Mouse (Mus musculus): ENCODE data around the gene Trcg1.

Trcg1 gene

GRCm38 (mm10) chr9:57261913-57262794 is 25.8 kb downstream of the Trcg1 start, which contains the start of gene 1700017B05Rik:
TSS of gene 1700017B05Rik (minus strand) at chr9:57262612.
- DNase-seq (ENCODE audit: extremely low read depth, low read depth): no peak

DNA sequence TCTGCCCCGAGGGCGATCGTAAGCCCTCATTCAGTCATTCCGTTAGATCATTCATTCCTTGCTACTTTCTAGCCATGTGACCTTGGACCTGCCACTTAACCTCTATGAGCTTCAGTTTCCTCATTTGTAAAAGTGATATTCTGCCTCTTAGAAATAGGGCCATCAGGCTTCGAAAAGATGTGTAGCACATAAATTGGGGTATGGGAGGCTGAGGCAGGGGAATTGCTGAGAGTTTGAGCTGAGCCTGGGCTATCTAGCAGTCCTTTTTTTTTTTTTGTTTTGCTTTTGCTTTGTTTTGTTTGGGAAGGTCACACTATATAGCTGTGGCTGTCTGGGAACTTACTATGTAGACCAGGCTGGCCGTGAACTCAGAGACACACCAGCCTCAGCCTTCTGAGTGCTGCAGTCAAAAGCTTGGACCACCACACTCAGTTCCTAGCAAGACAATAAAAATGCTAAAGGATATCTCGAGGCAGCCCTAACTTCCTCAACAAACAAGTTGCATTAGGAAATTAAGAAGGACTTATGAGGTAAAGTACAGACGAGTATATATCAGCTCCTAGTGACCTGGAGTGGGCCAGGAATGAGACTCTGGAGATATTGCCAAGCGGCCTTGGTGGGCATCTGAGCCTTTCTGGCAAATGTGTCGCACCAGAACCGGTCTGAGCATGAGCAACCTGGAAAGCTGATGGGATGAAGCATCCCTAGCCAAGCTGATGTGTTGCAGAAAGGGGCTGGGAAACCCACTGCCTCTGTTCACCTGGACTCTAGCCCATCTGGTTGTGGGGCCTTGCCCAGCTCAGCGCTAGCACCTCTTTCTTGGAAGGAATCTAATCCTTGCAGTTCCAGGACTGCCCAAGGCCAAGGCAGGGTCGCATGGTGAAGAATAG is 26.7 kb downstream of the Trcg1 start:
- peak; percentile 64 for DNase-seq (ENCODE audit: extremely low read depth, low read depth)

DNA sequence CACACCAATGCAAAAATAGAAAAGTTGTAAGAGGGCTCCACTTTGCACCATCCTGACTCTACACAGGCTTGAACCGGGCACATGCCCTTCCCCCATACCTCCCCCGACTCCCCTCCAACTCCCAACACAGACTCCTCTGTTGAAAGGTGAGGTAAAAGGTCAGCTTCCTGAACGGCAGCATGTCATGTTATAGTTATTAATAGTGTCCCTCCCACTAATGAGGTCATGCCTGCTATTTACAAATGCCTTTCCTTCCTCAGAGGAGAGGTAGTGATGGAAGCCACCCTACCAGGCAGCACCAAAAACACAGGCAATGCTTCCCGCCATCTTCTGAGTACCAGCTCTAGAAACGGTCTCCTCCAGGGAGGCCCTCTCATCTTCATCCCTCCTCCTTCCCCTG is 28.8 kb downstream of the Trcg1 start:
- no peak for DNase-seq (ENCODE audit: extremely low read depth, low read depth)

DNA sequence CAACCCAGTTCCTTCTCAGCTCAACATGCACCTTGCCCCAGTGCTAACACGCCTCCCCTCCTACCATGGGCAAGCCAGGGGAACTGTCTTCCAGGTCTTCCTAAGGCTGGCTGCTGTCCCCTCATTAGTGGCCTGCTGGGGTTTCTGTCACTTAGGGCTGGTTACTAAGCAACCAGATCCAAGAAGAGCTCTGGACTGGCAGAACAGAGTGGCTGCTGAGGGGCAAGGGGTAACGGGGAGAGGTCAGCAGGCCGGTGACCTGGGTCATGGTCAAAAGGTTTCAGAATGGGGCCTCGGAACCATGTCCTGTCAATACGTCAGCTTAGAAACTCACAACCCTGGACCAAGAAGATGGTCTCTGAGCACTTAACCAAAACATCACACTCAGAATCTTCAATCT is 31.1 kb downstream of the Trcg1 start:
- DNase-seq (ENCODE audit: extremely low read depth, low read depth): no peak

- DNase-seq (ENCODE audit: extremely low read depth, low read depth): no peak
Measured at GRCm38 (mm10) chr9:57268078-57268477, 31.7 kb downstream of the Trcg1 start.

- no peak for DNase-seq (ENCODE audit: extremely low read depth, low read depth)
Measured at GRCm38 (mm10) chr9:57268575-57268974, 32.2 kb downstream of the Trcg1 start.

GRCm38 (mm10) chr9:57269384-57269783 is 33.0 kb downstream of the Trcg1 start:
- no peak for DNase-seq (ENCODE audit: extremely low read depth, low read depth)

DNA sequence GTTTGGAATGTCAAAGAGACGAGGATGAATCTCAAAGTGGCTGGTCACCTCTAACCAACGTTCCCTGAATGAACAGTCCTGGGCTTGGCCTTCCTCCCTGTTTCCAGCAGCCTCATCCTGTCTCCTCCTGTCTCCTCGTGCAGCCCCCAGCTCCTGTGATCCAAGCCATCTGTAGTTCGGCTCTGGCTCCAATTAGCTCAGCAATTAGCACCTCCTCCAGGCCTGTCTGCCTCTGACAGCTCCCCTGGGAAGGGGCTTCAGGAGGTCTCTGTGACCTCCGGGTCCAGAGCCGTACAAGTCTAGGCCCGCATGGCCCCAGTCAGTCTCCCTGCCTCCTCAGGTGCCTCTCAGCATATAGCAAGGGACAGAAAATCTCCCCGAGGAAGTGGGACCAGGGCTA is 34.0 kb downstream of the Trcg1 start:
- DNase-seq (ENCODE audit: extremely low read depth, low read depth): no peak

DNA sequence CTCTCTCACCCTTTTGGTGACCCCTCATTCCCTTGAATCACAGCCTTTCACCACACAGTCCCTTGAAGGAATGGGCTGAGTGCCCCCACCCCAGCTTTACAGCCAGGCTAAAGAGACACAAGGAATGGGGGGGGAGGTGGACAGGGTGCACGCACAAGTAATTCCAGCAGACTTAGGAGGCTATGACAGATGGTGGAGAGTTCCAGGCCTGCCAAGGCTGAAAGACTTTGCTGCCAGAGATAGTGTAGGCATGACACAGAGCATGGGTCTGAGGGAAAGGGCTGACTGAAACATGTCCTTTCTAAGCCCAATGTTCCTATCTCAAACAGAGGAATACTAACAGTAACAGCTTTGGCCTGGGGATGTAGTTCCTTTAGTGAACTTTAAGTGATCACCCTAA is 34.7 kb downstream of the Trcg1 start:
- no peak for DNase-seq (ENCODE audit: extremely low read depth, low read depth)

DNA sequence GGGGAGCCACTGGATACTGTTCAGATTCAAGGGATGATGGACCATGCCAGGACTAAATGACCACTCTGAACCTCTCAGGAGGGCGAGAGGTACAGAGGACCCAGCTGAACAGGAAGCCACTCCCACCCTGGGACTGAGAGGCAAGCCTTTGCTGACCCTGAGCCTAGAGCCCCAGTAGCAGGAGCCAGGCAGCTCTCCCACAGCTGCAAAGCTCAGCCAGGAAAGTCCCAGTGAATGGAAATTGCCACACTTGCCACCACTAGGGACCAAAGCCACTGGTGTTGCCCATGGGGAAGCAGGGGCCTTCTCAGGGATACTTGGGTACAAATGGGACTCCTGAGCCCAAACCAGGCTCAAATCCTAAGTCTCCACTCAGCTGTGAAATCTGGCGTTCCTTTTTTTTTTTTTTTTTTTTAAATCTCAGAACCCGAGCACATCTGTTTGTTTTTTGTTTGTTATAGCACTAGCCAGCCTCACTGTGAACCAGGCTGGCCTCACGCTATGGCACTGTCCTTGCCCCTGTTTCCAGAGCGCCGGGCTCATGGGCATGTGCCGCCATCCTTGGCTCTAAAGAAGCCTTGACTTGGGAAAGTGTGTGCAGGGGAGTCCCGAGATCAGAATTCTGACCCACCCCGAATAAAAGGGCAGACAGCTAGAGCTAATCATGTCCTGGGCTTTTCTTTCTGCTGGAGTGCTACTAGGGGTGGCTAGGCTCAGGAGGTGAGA is 35.6 kb downstream of the Trcg1 start:
- DNase-seq (ENCODE audit: extremely low read depth, low read depth): no peak

- no peak for DNase-seq (ENCODE audit: extremely low read depth, low read depth)
Measured at GRCm38 (mm10) chr9:57272902-57273804, 36.8 kb downstream of the Trcg1 start.

DNA sequence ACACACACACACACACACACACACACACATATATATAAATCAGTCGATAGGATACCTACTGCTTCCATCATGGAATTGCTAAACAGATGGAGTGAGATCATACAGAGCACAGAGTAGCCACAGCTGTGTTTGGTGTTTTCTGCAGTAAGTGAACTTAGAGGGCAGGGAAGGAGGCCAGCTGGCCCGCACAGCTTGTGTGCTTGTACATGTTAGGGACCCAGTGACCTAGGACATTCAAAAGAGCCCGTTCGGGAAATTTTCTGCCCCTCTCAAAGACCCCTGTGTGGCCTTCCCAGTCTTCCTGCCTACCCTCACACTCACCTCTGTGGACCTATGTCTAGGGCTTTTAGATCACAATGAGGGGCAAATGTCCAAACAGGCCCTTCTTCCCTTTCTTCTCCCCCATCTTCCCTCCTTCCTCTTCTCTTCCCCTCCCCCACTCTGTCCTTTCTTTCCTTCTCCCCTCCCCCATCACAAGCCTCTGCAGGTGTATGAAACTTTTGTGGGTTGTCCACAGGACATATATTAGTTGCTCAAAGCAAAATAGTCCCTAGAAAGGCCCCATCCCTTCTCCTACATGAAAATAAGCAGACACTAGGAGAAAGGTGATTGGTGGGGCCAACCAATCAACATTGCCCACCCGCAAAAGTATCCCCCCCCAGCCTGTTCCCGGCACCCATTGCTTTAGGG is 37.6 kb downstream of the Trcg1 start:
- DNase-seq (ENCODE audit: extremely low read depth, low read depth): no peak

DNA sequence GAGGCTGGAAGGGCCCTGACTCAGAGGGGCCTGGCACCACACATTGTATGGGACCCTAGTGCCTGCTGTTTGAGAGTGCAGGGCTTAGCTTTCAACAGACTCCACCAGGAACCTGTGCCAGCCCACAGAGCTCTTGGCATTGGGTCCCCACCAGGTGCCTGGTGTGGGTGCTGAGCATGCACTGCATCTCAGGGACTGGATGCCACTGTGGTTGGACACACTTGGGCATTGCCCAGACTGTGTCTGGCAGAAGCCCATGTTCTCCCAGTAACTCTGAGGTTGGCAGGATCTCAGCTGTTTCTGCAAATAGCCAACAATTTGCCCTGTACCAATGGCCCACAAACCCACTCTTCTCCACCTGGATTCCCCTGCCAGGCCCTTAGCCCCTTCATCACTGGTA is 40.0 kb downstream of the Trcg1 start:
- no peak for DNase-seq (ENCODE audit: extremely low read depth, low read depth)

DNA sequence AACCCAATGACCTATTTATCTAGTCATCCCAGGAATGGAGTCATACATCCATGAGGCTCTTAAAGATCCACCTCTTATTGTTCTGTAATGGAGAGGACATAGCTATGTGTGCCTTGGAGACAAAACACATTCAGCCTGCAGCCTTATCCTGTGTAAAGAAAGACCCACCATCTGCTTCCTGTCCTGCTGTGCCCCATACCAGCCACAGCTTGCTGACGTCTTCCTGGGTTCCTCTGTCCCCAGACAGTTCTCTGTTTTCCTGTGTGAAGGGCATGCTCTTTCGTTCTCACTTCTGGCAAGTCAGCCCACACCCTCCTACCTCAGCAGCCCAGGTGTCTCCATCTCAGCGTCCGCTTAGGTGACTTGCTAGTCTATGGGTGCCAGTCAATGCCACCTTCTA is 41.9 kb downstream of the Trcg1 start:
- DNase-seq (ENCODE audit: extremely low read depth, low read depth): no peak

DNA sequence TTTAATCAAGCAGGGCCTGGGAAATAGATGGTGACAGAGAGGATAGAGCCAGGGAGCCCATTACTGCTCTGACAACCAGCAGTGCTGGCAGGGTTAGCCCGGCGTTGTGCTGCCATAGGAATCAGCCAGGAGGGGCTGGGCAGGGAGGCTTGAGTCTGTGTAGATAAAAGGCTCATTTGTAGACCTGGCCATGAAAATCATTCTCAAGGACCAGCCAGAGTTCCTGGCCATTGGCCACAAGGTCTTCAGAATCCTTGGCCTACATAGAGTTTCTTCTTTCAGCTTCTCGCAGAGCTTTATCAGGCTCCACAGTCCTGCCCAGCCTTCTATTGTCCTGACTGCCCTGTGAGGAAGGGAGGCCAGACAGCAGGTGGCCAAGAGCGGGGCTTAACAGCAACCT is 43.1 kb downstream of the Trcg1 start:
- no peak for DNase-seq (ENCODE audit: extremely low read depth, low read depth)

DNA sequence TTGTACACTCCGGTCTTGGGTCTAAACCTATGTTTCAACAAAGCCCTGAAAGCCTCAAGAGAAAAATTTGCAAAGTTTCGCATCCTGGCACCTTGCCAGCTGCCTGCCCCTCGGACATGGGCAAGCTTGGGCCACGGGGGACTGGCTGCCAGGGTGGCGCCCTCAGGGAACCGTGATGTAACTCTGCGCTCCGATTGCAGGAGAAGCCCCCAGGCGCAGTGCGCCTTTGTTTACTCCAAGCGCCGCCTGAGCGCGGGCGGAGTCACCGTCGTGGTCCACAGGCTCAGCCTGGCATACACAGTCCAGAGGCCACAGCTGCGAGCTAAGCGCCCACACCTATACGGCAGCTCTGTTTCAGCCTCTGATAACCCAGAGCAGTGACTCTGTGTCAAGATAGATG is 45.2 kb downstream of the Trcg1 start:
- DNase-seq (ENCODE audit: extremely low read depth, low read depth): no peak

GRCm38 (mm10) chr9:57282686-57283085 is 46.3 kb downstream of the Trcg1 start:
- no peak for DNase-seq (ENCODE audit: extremely low read depth, low read depth)

- DNase-seq (ENCODE audit: extremely low read depth, low read depth): no peak
Measured at GRCm38 (mm10) chr9:57283311-57283710, 47.0 kb downstream of the Trcg1 start.

DNA sequence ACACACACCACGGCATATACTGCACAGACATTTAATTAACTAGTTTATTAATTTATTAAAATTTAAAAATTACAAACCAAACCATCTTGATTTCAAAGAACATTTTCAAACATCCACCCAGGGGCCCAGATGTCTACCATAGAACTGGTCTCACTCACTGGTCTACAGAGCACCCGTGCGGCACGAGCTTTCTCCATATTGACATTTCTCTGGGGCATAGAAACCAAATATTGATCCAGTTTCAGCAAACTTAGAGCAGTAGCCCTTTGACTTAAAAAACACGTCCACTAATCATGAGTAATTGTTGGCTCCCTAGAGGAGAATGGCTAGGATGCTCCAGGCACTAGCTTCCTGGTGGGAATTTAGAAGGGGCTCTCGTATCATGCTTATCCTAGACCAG is 50.8 kb downstream of the Trcg1 start:
- DNase-seq (ENCODE audit: extremely low read depth, low read depth): no peak

DNA sequence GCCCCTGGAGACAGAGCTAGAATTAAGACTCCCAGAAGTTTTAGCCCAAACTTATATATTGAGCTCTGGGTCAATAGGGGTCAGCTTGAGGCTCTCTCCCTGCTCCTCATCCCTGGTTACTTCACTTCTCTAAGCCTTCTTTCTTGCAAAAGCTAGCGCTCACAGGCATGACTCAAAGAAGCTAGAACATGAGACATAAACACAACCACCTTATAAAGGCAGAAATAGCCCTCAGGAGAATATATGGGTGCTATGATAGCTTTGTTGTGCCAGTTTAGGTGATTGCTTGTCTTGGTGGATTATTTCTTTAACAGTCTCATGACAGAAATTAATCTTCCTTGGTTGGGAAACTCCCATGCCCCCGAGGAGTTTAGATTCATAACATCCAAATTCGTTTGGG is 58.5 kb downstream of the Trcg1 start:
- DNase-seq (ENCODE audit: extremely low read depth, low read depth): no peak

All from MEL-GATA-1-ER (cell line).